Mouse (Mus musculus) forebrain, embryonic 10.5 days (tissue): ENCODE results near the gene Zfp970. TPM values are rescaled to one million over a fixed set of nuclear protein-coding genes. Genes with fewer than 3 reads are reported as not detected.
"Not testable (repeated sequence)": the region's sequence is repeated elsewhere in the genome, so short reads cannot be mapped to it uniquely, and the experiment has no call there.

Experiments used
- DNase-seq: peaks from one replicate; pipeline ENCODE4 v3.0.0-alpha.2; 2017; ENCODE audit warnings: low spot score; ENCODE audit errors: extremely low spot score
- H3K27ac ChIP-seq: fragments of 300-500 bp; sonication (generic); 2 replicates; pipeline ENCODE4 v1.5.1; 2016; ENCODE audit warnings: mild to moderate bottlenecking
- H3K27me3 ChIP-seq: fragments of 300-500 bp; sonication (generic); 2 replicates; pipeline ENCODE4 v1.6.1; 2016; ENCODE audit warnings: mild to moderate bottlenecking; ENCODE audit not compliant: poor library complexity, severe bottlenecking
- H3K36me3 ChIP-seq: fragments of 300-500 bp; sonication (generic); replicated peaks from 2 replicates; pipeline ENCODE4 v1.6.1; 2016; ENCODE audit warnings: mild to moderate bottlenecking, moderate library complexity
- H3K4me1 ChIP-seq: fragments of 300-500 bp; sonication (generic); 2 replicates; pipeline ENCODE4 v1.6.1; 2016
- H3K4me3 ChIP-seq: fragments of 300-500 bp; sonication (generic); 2 replicates; pipeline ENCODE4 v1.5.1; 2016; ENCODE audit warnings: mild to moderate bottlenecking, moderate library complexity
- H3K9me3 ChIP-seq: fragments of 300-500 bp; sonication (generic); 2 replicates; pipeline ENCODE4 v1.6.1; 2016; ENCODE audit warnings: mild to moderate bottlenecking, moderate library complexity
- WGBS: fragments of 180-500 bp; shearing (Covaris S2); methylation state at CpG from one replicate; pipeline ENCODE4 v1.1.7; 2016; 5-methylcytosine and 5-hydroxymethylcytosine counted together
- polyA plus RNA-seq: library from polyadenylated mRNA; unstranded; fragments of >200 nt; fragmentation: Nextera tagmentation; extraction: Ambion mirVana; gene quantifications from 2 replicates; pipeline ENCODE4 v1.2.1, GENCODE M21; 2016

Gene Zfp970
- polyA plus RNA-seq, 1 experiment from 2014 or later, result 15.0 TPM

- H3K9me3 ChIP-seq, result peaks cover 44% of the 10 kb centered on the region
- not testable (repeated sequence) for H3K4me3 ChIP-seq, H3K27ac ChIP-seq, H3K36me3 ChIP-seq, H3K4me1 ChIP-seq, DNase-seq, H3K27me3 ChIP-seq
- whole genome bisulfite sequencing, result 75% methylated on average over 1 of the region's 1 CpGs
Observed at GRCm38 (mm10) chr2:177518960-177519359, 54.4 kb downstream of the Zfp970 start.

- H3K27ac ChIP-seq, result no peak overlapping the region
- H3K27me3 ChIP-seq, result no peaks in the 10 kb centered on the region
- H3K4me1 ChIP-seq, result no peaks in the 10 kb centered on the region
- H3K9me3 ChIP-seq, result peaks cover 40% of the 10 kb centered on the region
- no peak overlapping the region for H3K4me3 ChIP-seq
- 82% methylated on average over 8 of the region's 8 CpGs for WGBS
- no peaks in the 10 kb centered on the region for H3K36me3 ChIP-seq
- DNase-seq, result no peak
Observed at GRCm38 (mm10) chr2:177520035-177520434, 55.5 kb downstream of the Zfp970 start.

- Histone ChIP-seq H3K27me3 (no peaks in the 10 kb centered on the region), H3K4me1 (no peaks in the 10 kb centered on the region), H3K9me3 (peaks cover 30% of the 10 kb centered on the region), H3K27ac (no peak overlapping the region), H3K4me3 (no peak overlapping the region), H3K36me3 (no peaks in the 10 kb centered on the region)
- 94% methylated on average over 20 of the region's 20 CpGs for WGBS
- no peak for DNase-seq
Observed at GRCm38 (mm10) chr2:177523061-177523460, 58.5 kb downstream of the Zfp970 start.

- not testable (repeated sequence) for H3K36me3 ChIP-seq, H3K4me1 ChIP-seq, H3K27ac ChIP-seq, H3K4me3 ChIP-seq, H3K27me3 ChIP-seq, DNase-seq
- H3K9me3 ChIP-seq, result peaks cover 26% of the 10 kb centered on the region
- 91% methylated on average over 6 of the region's 6 CpGs for WGBS
Observed at GRCm38 (mm10) chr2:177523674-177524073, 59.1 kb downstream of the Zfp970 start.

GRCm38 (mm10) chr2:177524171-177524570 is 59.6 kb downstream of the Zfp970 start:
- H3K36me3 ChIP-seq, DNase-seq, H3K27me3 ChIP-seq, H3K4me3 ChIP-seq, H3K27ac ChIP-seq, H3K4me1 ChIP-seq: not testable (repeated sequence)
- peaks cover 26% of the 10 kb centered on the region for H3K9me3 ChIP-seq
- WGBS, result 95% methylated on average over 16 of the region's 16 CpGs

Other genes with a start within 250 kb of the Zfp970 start
- not detected in 2 replicates for gene Gm14409, start 197.7 kb upstream of the Zfp970 start, polyA plus RNA-seq
- gene Gm14412, start 140.4 kb upstream of the Zfp970 start, polyA plus RNA-seq, result 0.24 and 0.32 TPM in 2 replicates
- gene Gm14418, start 66.4 kb upstream of the Zfp970 start, polyA plus RNA-seq, result 11.9 TPM in 2 replicates
- 5.5 and 7.3 TPM in 2 replicates for gene Gm14403, start 33.5 kb downstream of the Zfp970 start, polyA plus RNA-seq
- gene Gm14406, start 113.5 kb downstream of the Zfp970 start, polyA plus RNA-seq, result not detected in 2 replicates